Mouse (Mus musculus) liver, postnatal 0 days (tissue): ENCODE measurements around the gene Lcmt1. TPM values are rescaled to one million over a fixed set of nuclear protein-coding genes. Genes with fewer than 3 reads are reported as not detected.

Experiments
- ATAC-seq: fragments of 200-750 bp; cut with Nextera tagmentation; 2 replicates; pipeline ENCODE4 v1.8.0; 2017; ENCODE audit warnings: mild to moderate bottlenecking, moderate library complexity
- DNase-seq: peaks from one replicate; pipeline ENCODE4 v3.0.0-alpha.2; 2016
- H3K27ac ChIP-seq: fragments of 300-500 bp; sonication (generic); 2 replicates; pipeline ENCODE4 v1.5.1; 2014; ENCODE audit warnings: antibody characterized with exemption, moderate library complexity, mild to moderate bottlenecking, low read depth
- H3K27me3 ChIP-seq: fragments of 300-500 bp; sonication (generic); 2 replicates; pipeline ENCODE4 v1.6.1; 2014; ENCODE audit warnings: low read length, control low read depth, mixed read lengths; ENCODE audit not compliant: insufficient read depth
- H3K36me3 ChIP-seq: fragments of 300-500 bp; sonication (generic); replicated peaks from 2 replicates; pipeline ENCODE4 v1.6.1; 2014; ENCODE audit warnings: mild to moderate bottlenecking, control low read depth, low read length, moderate library complexity, mixed read lengths; ENCODE audit not compliant: insufficient read depth
- H3K4me1 ChIP-seq: fragments of 300-500 bp; sonication (generic); 2 replicates; pipeline ENCODE4 v1.6.1; 2014; ENCODE audit warnings: antibody characterized with exemption, mild to moderate bottlenecking, control low read depth; ENCODE audit not compliant: insufficient read depth
- H3K4me2 ChIP-seq: fragments of 300-500 bp; sonication (generic); 2 replicates; pipeline ENCODE4 v1.6.1; 2014; ENCODE audit warnings: low read depth, mild to moderate bottlenecking, low read length, moderate library complexity, mixed read lengths
- H3K4me3 ChIP-seq: fragments of 300-500 bp; sonication (generic); 2 replicates; pipeline ENCODE4 v1.5.1; 2014; ENCODE audit warnings: low read depth, low read length
- H3K9ac ChIP-seq: fragments of 300-500 bp; sonication (generic); replicated peaks from 2 replicates; pipeline ENCODE4 v1.6.1; 2014; ENCODE audit warnings: mild to moderate bottlenecking, moderate library complexity
- H3K9me3 ChIP-seq: fragments of 300-500 bp; sonication (generic); 2 replicates; pipeline ENCODE4 v1.6.1; 2016; ENCODE audit warnings: mild to moderate bottlenecking, control low read depth, low read length, mixed read lengths
- CTCF ChIP-seq: sonication (generic); IDR thresholded peaks from 2 replicates; pipeline ENCODE4 v1.5.1; 2016; ENCODE audit warnings: antibody characterized with exemption, low read depth
- EP300 ChIP-seq: IDR thresholded peaks from 2 replicates; pipeline ENCODE4 v1.6.1; 2016; ENCODE audit warnings: antibody characterized with exemption, low read depth, mild to moderate bottlenecking
- WGBS: fragments of 180-500 bp; shearing (Covaris S2); extraction: QIAGEN DNeasy Blood & Tissue Kit; methylation state at CpG from one replicate; pipeline ENCODE4 v1.1.7; 2014; ENCODE audit not compliant: insufficient replicate concordance; 5-methylcytosine and 5-hydroxymethylcytosine counted together
- polyA plus RNA-seq: library from polyadenylated mRNA; unstranded; fragments of >200 nt; fragmentation: Nextera tagmentation; extraction: Ambion mirVana; gene quantifications from 2 replicates; pipeline ENCODE4 v1.2.1, GENCODE M21; 2015

The Lcmt1 gene
- polyA plus RNA-seq, 1 experiment from 2014 or later: 10.8 TPM

GRCm38 (mm10) chr7:123449676-123450075, 80.1 kb downstream of the Lcmt1 start:
- Histone ChIP-seq H3K9ac (no peak overlapping the region), H3K36me3 (no peaks in the 10 kb centered on the region), H3K4me3 (no peak overlapping the region), H3K27ac (no peak overlapping the region), H3K4me2 (no peak overlapping the region), H3K4me1 (peaks cover 13% of the 10 kb centered on the region), H3K9me3 (no peaks in the 10 kb centered on the region), H3K27me3 (no peaks in the 10 kb centered on the region)
- TF ChIP-seq EP300 (no peak), CTCF (no peak)
- WGBS: 77% methylated on average over 10 of the region's 10 CpGs
- no peak for DNase-seq
- ATAC-seq: no peak

- H3K4me1 ChIP-seq: peaks cover 15% of the 10 kb centered on the region
- no peak for TF ChIP-seq EP300
- no peak for TF ChIP-seq CTCF
- WGBS: 74% methylated on average over 2 of the region's 2 CpGs
- H3K27me3 ChIP-seq: no peaks in the 10 kb centered on the region
- H3K9ac ChIP-seq: no peak overlapping the region
- H3K4me3 ChIP-seq: no peak overlapping the region
- H3K4me2 ChIP-seq: no peak overlapping the region
- ATAC-seq (no peak), DNase-seq (no peak)
- no peaks in the 10 kb centered on the region for H3K9me3 ChIP-seq
- H3K36me3 ChIP-seq: no peaks in the 10 kb centered on the region
- H3K27ac ChIP-seq: no peak overlapping the region
These were observed 80.9 kb downstream of the Lcmt1 start for GRCm38 (mm10) chr7:123450515-123450914.

- DNase-seq: no peak
- WGBS: 55% methylated on average over 6 of the region's 6 CpGs
- TF ChIP-seq CTCF: no peak
- TF ChIP-seq EP300: no peak
- peak; percentile 74 for ATAC-seq
- H3K4me1 ChIP-seq: peaks cover 18% of the 10 kb centered on the region
- no peak overlapping the region for H3K4me2 ChIP-seq
- no peaks in the 10 kb centered on the region for H3K36me3 ChIP-seq
- no peak overlapping the region for H3K4me3 ChIP-seq
- no peaks in the 10 kb centered on the region for H3K9me3 ChIP-seq
- H3K27ac ChIP-seq: peak overlapping the region; percentile 63
- H3K9ac ChIP-seq: no peak overlapping the region
- no peaks in the 10 kb centered on the region for H3K27me3 ChIP-seq
These were observed 83.0 kb downstream of the Lcmt1 start for GRCm38 (mm10) chr7:123452551-123452950.

- ATAC-seq: peak; percentile 48; the same call in 1 of the 2 replicates
These were observed 83.5 kb downstream of the Lcmt1 start for GRCm38 (mm10) chr7:123453066-123453465.

GRCm38 (mm10) chr7:123455088-123455487, 85.5 kb downstream of the Lcmt1 start:
- 66% methylated on average over 3 of the region's 3 CpGs for WGBS
- ATAC-seq (peak; percentile 39; the same call in 1 of the 2 replicates), DNase-seq (no peak)
- Histone ChIP-seq H3K36me3 (no peaks in the 10 kb centered on the region), H3K27ac (0 out of 2 replicates have a peak overlapping the region, but pooled peaks have one; percentile 25), H3K4me2 (no peak overlapping the region), H3K27me3 (no peaks in the 10 kb centered on the region), H3K9ac (no peak overlapping the region), H3K4me1 (peaks cover 31% of the 10 kb centered on the region), H3K9me3 (no peaks in the 10 kb centered on the region), H3K4me3 (no peak overlapping the region)
- TF ChIP-seq CTCF: no peak
- TF ChIP-seq EP300: no peak

More at GRCm38 (mm10) chr7:123453066-123453465, 83.5 kb downstream of the Lcmt1 start:
- Histone ChIP-seq H3K9me3 (no peaks in the 10 kb centered on the region), H3K9ac (no peak overlapping the region), H3K36me3 (no peaks in the 10 kb centered on the region), H3K27me3 (no peaks in the 10 kb centered on the region), H3K4me3 (no peak overlapping the region), H3K4me2 (no peak overlapping the region), H3K27ac (peak overlapping the region; percentile 63), H3K4me1 (peaks cover 20% of the 10 kb centered on the region)
- no peak for DNase-seq
- 56% methylated on average over 8 of the region's 8 CpGs for WGBS
- TF ChIP-seq CTCF: no peak

- peaks cover 42% of the 10 kb centered on the region for H3K4me1 ChIP-seq
- H3K9me3 ChIP-seq: no peaks in the 10 kb centered on the region
- no peak for TF ChIP-seq EP300
- TF ChIP-seq CTCF: no peak
- no peak for ATAC-seq
- H3K9ac ChIP-seq: no peak overlapping the region
- H3K4me3 ChIP-seq: no peak overlapping the region
- WGBS: 66% methylated on average over 4 of the region's 4 CpGs
- H3K4me2 ChIP-seq: no peak overlapping the region
- no peak for DNase-seq
- H3K27ac ChIP-seq: no peak overlapping the region
- no peaks in the 10 kb centered on the region for H3K27me3 ChIP-seq
- no peaks in the 10 kb centered on the region for H3K36me3 ChIP-seq
These were observed 88.7 kb downstream of the Lcmt1 start for GRCm38 (mm10) chr7:123458309-123458708.

GRCm38 (mm10) chr7:123459247-123459646, 89.7 kb downstream of the Lcmt1 start:
- peak overlapping the region; percentile 36; the same call in 1 of the 2 replicates for H3K27ac ChIP-seq
- no peaks in the 10 kb centered on the region for H3K9me3 ChIP-seq
- WGBS: 45% methylated on average over 4 of the region's 4 CpGs
- H3K4me3 ChIP-seq: no peak overlapping the region
- DNase-seq: no peak
- no peaks in the 10 kb centered on the region for H3K36me3 ChIP-seq
- peak; percentile 22 for ATAC-seq
- no peaks in the 10 kb centered on the region for H3K27me3 ChIP-seq
- H3K4me2 ChIP-seq: peak overlapping the region; percentile 36
- TF ChIP-seq CTCF (no peak), EP300 (peak; percentile 92)
- H3K9ac ChIP-seq: no peak overlapping the region
- peaks cover 38% of the 10 kb centered on the region for H3K4me1 ChIP-seq
